Mouse (Mus musculus): ENCODE results near the gene Parvb.

GRCm38 (mm10) chr15:84294391-84294790 is 62.5 kb downstream of the Parvb start:
- TF ChIP-seq EP300 (IDR thresholded peaks at IDR 0.05; ENCODE audit: low read depth) (no peak), CTCF (IDR thresholded peaks at IDR 0.05; ENCODE audit: low read depth) (no peak)

Data from heart, postnatal 0 days (tissue).